Mouse (Mus musculus) bone marrow macrophage, adult 2 months (primary cell): Measurements from ENCODE around the gene Fam53a. TPM values are rescaled to one million over a fixed set of nuclear protein-coding genes. Genes with fewer than 3 reads are reported as not detected.

Experiments
- H3K27ac ChIP-seq: 2 replicates; pipeline ENCODE4 v1.5.1; 2012; ENCODE audit warnings: low read depth, low read length; ENCODE audit not compliant: insufficient read depth
- H3K4me1 ChIP-seq: 2 replicates; pipeline ENCODE4 v1.6.1; 2012; ENCODE audit warnings: low read length; ENCODE audit not compliant: control insufficient read depth, insufficient read depth
- H3K4me3 ChIP-seq: 2 replicates; pipeline ENCODE4 v1.5.1; 2012; ENCODE audit warnings: mild to moderate bottlenecking, low read length, moderate library complexity; ENCODE audit not compliant: insufficient read depth
- CTCF ChIP-seq: IDR thresholded peaks from 2 replicates; pipeline ENCODE4 v1.5.1; 2012; ENCODE audit warnings: low read depth, mild to moderate bottlenecking, low read length, moderate library complexity
- POLR2A ChIP-seq: IDR thresholded peaks from 2 replicates; pipeline ENCODE4 v1.6.1; 2012; ENCODE audit warnings: mild to moderate bottlenecking, low read depth, low read length, borderline replicate concordance
- polyA plus RNA-seq: library from polyadenylated mRNA; stranded (reverse); fragments of >200 nt; gene quantifications from 2 replicates; pipeline ENCODE4 v1.2.4, GENCODE M21; 2012; ENCODE audit not compliant: missing spikeins, insufficient read depth, insufficient read length

Fam53a gene
- polyA plus RNA-seq, 1 experiment: 17.8 TPM

DNA sequence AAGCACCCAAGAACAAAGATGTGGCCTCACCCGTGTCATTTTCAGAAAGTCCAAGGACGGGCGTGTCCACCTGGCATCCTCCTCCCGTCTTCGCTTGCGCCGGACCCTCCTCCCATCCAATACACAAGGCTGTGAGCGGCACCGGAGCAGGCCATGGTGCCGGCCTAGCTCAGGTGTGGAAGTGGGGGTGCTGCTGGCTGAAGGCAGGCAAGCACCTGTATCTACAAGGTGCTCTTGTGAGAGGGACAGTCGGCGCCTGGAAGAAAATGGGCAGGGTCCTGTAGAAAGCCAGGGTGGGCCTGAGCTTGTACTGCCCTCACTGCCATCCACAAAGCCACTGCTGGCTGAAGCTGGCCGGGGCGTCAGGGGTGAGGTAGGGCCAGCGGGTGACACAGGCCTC lies 22.0 kb downstream of the Fam53a start:
- Histone ChIP-seq H3K27ac (no peak overlapping the region), H3K4me1 (peaks cover 11% of the 10 kb centered on the region), H3K4me3 (no peak overlapping the region)
- TF ChIP-seq POLR2A (no peak), CTCF (no peak)

DNA sequence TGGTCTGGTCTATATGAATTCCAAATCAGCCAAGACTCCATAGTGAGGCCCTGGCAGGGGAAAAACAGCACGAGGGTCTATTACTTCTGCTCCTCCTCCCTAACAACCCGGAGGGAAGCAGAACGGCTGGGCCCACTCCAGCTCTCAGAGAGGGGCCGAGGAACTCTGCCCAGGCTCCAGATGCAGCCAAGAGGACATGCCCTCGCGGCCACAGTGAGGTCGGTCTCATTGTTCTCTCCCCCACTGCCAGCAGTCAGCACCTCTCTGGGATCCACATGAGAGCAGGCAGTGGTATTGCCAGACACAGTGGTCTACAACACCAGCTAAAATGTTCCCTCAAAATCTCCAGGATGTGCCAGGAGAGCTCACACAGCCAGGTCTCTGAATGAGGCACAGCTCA lies 22.8 kb downstream of the Fam53a start:
- Histone ChIP-seq H3K4me1 (peaks cover 11% of the 10 kb centered on the region), H3K4me3 (no peak overlapping the region), H3K27ac (no peak overlapping the region)
- TF ChIP-seq CTCF: no peak
- TF ChIP-seq POLR2A: no peak

DNA sequence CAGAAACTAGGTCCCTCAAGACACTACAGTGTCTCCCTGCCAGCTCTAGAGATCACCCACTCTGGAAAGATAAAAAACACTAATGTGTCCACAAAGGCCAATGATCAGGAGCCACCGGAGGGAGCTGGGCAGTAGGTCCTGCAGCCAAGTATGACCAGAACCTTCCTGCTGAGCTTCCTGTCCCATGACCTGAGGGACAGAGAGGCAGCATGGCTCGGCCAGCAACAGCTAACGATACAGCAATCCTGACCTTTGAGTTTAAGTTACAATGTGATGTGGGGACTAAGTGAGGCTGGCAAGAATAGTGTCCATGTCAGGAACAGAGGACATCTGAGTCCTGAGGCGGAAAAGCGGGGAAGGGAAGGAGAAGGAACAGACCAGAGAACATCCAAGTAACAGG lies 24.1 kb downstream of the Fam53a start:
- no peak for TF ChIP-seq POLR2A
- no peak for TF ChIP-seq CTCF
- Histone ChIP-seq H3K27ac (no peak overlapping the region), H3K4me3 (no peak overlapping the region), H3K4me1 (peaks cover 11% of the 10 kb centered on the region)

DNA sequence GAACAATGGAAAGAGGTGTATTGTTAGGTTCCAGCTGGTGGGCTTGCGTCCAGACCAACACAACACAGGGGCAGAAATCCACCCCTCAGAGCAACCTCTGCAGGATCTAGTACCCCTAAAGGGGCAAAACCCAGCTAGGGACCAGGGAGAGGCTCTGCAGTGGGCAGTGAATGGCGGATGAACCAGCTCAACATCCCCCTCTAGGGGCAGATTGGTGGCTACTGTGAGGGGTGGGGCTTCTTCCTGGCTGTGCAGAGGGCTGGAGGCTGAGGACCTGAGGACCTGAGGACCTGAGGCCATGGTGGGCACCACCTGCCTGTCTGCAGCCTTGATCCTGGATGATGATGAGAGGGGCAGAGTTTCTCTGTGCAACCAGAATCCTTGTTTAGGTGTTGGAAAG lies 35.8 kb downstream of the Fam53a start:
- H3K4me3 ChIP-seq: no peak overlapping the region
- H3K4me1 ChIP-seq: no peaks in the 10 kb centered on the region
- no peak overlapping the region for H3K27ac ChIP-seq
- TF ChIP-seq POLR2A (no peak), CTCF (no peak)

DNA sequence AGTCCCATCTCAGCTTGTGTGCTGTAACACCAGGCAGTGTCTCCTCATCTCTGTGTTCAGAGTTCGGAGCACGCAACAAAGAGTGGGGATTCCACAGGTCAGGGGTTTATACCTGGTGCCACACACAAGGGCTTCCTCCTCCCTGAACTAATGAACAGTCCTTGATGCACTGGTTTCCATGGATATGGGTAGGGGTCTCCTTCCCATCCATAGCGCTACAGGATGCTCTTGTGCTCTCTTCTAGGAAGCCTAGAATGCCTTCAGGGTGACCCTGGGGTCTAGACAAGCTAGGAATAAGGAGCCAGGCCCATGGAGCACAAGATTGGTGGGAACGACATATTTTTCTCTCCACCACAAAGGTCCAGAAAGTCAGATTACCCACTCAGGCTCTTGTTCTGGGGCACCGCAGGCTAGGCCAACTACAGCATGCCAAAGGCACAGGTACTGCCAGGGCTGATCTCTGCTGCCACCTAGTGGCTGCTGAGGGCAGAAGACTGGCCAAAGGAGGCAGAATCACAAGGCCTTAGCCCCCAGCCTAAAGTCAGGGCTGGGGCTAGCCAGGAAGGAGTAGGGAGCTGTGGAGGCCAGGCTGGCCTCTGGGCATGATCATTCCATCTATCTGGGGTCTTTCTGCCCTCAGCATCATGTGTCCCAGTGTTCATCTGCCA lies 40.1 kb downstream of the Fam53a start:
- TF ChIP-seq CTCF (peak; percentile 64), POLR2A (no peak)
- Histone ChIP-seq H3K4me3 (no peak overlapping the region), H3K27ac (no peak overlapping the region), H3K4me1 (no peaks in the 10 kb centered on the region)

DNA sequence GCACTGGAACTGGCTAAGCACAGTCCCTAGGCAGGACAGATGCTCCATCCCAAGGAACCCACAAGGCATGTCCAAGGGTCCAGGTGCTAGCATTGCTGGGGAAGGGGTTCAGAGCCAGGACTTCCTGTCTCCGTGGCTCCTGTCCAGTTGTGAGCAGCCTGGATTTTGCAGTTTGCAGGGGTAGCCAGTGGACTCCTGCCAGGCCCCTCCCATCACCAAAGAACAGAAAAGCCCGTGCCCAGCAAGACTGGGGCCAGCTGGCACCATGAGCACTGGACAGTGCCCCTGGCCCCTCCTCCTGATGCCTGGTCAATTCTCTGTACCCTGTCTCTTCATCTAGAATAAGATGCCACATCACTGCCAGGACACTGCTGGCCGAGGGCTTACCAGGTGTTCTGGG lies 41.4 kb downstream of the Fam53a start:
- Histone ChIP-seq H3K4me3 (no peak overlapping the region), H3K4me1 (no peaks in the 10 kb centered on the region), H3K27ac (no peak overlapping the region)
- TF ChIP-seq POLR2A (no peak), CTCF (no peak)

DNA sequence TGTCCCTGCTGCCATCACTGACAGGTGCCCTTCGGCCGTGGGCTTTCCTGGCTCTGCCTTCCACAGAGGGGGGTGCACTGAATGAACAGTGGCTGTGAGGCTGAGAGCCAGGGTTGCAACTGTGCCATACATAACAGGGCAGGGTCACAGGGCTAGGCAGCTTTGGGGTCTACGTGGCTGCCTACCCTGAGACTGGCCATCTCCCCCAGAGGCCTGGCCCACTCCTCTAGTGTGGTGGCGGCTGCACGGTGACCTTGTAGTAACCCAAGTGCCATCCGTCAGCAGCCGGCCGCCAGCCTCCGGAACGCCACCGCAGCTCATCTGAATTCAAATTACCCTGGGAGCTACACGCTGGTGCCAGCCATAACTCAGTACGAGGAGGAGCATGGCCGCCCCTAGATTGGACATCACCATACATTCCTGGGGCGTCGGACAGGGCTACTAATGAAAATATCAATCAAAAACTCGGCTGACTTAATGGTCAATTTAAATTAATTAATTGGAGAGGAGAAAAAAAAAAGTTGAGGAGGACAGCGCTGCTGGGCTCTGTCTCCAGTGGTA lies 41.9 kb downstream of the Fam53a start:
- Histone ChIP-seq H3K27ac (no peak overlapping the region), H3K4me3 (no peak overlapping the region), H3K4me1 (no peaks in the 10 kb centered on the region)
- no peak for TF ChIP-seq POLR2A
- TF ChIP-seq CTCF: no peak

DNA sequence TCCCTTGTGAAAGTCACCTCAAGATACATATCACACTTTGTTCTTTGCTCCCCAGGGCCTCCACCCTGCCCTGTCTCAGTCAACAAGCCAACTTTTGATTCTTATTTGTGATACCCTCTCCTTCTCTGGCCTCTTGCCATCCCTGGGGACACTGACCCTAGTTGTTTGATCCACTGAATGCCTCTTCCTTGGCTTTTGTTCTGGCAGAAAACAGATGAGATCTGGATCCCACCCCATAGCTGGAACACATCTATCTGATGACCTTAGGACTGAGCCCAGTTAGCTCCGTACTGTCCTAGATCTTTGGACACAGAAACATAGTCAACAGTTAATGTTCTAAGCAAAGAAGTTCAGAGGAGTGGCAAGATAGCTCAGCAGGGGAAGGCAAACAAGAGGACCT lies 49.1 kb downstream of the Fam53a start:
- no peak for TF ChIP-seq POLR2A
- no peak for TF ChIP-seq CTCF
- Histone ChIP-seq H3K4me1 (no peaks in the 10 kb centered on the region), H3K27ac (no peak overlapping the region), H3K4me3 (no peak overlapping the region)

DNA sequence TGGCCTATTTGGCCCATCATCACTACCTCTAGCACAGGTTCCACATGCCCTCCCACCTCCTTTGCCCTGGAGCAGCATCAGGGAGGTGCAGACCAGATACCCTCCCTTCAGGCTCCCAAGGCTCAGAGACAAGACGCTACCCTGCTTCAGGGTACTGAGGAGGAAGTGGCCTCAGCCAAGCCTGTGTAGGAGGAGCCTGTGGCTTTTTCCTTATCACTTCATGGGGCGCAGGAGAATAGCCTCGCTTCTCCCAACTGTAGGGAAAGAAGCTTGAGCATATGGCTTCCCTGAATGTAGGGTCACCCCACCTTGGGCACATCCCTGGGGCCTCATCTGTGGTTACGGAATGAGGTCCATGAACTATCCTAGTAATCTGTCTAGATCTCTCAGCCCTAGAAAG lies 55.2 kb downstream of the Fam53a start:
- H3K4me1 ChIP-seq: no peaks in the 10 kb centered on the region
- no peak overlapping the region for H3K4me3 ChIP-seq
- TF ChIP-seq CTCF: no peak
- TF ChIP-seq POLR2A: no peak
- H3K27ac ChIP-seq: no peak overlapping the region

DNA sequence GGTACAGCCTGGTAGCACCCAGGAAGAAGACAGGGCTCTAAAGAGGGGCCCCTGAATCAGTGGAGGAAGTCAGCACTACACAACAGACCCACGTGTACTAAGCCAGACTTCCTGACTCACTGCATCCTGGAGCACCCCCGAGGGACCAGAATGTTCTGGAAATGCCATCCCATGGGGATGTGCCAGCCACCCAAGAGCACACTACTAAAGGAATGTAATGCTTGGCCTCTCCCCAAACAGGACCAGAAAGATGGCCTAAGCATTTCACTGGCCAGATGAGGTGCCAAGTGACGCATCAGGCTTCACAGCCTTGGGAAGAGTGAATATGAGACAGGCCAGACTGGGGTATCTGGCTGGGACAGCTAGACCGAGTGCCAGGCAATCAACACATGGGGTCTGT lies 63.5 kb downstream of the Fam53a start:
- no peak for TF ChIP-seq POLR2A
- no peak for TF ChIP-seq CTCF
- Histone ChIP-seq H3K4me3 (no peak overlapping the region), H3K4me1 (no peaks in the 10 kb centered on the region), H3K27ac (no peak overlapping the region)
